Mouse (Mus musculus) inflammation-experienced regulatory T-cells, adult 6 months (primary cell): ENCODE results near the gene Rhov. TPM values are rescaled to one million over a fixed set of nuclear protein-coding genes. Genes with fewer than 3 reads are reported as not detected.

Experiments used
- ATAC-seq: one replicate; pipeline ENCODE4 v1.8.0; 2017
- polyA plus RNA-seq, 3 experiments: library from polyadenylated mRNA; unstranded; fragments of 100-300 nt; shearing (Covaris generic); gene quantifications; one replicate each; pipeline ENCODE4 v1.2.1; 2017

Gene Rhov
- under 1 TPM in 1 of 3 experiments, not detected in 2; 0.57 TPM for polyA plus RNA-seq

DNA sequence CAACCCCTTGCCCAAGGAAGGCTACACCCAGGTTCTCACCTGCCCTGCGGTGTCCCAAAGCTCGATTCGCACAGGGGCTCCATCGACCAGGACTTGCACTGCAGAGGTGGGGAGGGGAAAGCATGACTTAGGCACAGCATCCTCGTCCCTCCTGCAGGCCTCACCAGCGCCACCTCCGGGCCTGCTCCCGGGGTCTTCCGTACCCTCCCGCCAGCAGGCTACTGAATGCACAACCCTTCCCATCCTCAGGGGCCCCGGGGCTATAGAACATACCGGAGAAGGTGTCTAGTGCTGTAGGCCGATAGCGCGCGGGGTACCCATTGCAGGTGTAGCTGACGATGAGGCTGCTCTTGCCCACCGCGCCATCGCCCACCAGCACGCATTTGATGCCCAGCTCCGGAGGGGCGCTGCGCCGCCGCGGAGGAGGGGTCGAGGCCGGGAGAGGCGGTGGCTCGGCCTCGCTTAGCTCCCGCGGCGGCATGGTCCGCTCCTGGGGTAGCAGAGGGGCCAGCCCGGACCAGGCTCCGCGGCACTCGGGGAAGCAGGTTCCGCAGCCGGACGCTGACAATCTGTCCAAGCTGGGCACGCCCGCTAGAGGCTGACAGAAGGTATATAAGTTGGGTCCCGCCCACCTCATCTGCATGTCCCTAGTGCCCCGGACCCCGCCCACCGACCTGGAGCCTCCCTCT is at the start of gene Rhov:
Gene Rhov, minus strand, starts transcription at position 630 of the 689 bp plus-strand sequence.
- peak; percentile 32 for ATAC-seq

DNA sequence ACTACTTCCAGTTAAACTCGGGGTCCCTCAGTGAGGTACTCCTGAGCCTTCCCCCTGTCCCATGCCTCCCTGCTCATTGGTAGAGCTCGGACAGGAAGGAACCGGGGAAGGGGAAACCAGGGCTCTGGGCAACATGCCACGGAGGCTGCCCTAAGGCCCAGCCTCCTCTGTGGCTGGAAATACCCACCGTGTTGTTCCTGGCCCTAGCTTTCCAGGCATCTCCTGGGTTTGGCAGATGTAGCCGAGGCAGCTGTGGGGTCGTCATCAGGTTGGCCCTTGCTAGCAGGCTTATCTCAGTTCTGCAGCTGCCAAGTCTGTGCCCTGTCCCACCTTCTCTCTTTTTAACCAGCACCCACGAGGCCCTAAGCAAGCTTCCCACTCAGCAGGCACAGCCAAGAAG is 49.5 kb upstream of the Rhov start:
- no peak for ATAC-seq

DNA sequence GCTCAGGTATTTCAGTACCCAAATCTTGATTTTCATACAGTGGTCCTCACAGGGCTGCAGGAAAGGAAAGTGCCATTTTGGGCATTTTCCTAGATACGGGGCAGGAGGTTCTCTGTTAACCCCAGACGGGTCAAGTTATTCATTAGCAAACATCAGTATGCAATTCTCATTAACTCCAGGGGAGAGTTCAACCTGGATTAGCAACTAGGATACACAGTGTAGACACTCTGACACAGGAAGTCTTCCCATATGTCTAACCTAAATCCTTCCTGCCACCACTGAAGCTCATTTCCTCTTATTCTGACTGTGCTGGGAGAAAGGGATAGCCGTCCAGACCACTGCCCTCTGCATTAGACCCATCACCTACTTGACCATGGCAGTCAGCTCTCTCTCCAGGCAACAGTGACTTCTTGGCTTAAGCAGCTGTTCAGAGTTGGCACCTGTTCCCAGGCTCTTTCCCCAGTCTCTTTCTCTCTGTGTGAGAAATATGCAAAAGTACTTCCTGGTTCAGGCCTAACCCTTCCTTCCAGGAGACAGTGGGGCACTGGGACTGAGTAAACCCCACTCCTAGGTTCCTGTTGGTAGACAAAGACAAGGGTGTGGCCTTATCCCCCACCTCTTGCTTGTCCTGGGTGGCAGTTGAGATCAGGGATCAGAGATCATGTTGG is 47.1 kb upstream of the Rhov start:
- no peak for ATAC-seq

DNA sequence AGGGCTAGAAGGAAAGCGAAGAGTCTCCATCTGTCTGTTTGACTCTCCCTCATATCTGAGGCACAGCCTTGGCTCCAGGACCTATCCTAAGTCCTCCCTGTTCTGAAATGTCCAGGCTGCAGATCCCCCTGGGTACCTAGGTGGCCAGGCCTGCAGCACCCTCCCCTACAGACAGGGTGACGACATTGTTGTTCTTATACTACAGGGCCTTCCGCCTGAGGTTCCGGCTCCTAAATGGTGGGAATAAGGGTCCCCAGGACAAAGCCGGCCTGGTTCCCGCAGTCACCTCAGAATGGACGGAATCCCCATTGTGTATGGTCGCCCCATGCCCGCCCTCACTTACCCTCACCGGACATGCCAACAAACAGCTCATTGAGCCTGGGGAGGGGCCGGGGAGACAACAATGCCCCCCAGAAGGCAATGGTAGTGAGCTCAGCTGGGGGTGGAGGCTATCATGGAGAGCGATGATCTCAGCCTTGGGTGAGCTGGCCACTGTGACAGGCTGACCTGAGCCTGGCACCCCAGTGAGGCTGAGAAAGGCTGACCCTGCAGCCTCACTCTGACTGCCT is 43.8 kb upstream of the Rhov start:
- ATAC-seq = no peak

DNA sequence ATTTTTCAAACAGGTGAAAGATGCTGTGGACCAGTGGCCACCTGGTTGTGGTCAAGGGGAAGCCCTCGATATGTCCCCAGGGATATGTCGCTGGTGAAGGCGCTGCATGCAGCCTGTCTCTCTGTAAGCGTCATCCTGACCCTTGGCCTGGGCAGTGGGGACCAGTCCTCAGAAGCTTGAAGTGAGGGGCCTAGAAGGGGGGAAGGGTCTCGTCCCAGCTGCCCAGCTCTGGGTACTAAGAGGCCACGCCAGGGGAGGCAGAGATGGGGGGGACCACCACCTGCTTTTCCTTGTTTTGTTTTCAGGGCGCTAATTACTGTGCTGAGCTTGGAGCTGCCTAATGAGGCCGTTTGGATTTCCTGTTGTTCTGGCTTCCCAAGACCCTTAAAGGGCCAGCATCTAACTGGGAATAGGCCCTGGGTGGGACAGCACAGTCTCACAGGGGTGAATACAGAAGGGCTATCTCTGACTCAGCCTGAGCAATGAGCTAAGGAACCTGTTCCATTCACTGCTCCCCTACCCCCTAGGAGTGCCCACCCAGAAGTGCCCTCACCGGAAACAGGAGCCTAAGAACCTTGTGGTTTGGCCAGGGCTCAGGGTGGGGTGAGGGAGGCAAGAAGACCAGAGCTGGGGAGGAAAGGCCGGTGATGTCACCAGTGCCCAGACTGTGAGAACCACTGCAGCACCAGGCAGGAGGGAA is 42.9 kb upstream of the Rhov start:
- ATAC-seq = no peak

DNA sequence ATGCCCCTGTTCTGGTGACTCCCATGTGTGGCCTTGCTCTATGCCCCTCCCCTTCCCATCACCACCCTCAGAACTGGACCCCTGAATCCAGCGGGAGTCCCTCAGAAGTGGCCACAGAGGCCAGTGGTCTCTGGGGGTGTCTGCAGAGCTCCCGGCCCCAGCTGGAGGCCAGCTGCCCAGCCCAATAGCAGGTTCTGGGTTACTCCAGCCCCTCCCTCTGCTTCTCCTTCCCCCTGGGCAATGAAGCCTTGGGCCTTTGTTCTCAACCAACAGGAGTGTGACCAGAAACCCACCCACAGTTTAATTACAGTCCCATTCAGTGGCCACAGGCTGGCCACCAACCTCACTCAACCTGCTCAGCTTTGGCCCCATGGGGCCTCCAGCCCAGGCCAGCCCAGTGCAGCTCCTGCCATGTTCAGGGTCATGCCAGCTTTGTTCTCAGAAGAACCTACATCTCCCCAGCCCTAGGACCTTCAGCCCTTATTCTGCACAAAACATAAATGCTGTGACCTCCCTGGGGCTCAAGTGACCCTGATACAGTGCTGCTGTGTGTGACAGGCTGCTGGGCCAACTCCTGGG is 41.4 kb upstream of the Rhov start:
- no peak for ATAC-seq

DNA sequence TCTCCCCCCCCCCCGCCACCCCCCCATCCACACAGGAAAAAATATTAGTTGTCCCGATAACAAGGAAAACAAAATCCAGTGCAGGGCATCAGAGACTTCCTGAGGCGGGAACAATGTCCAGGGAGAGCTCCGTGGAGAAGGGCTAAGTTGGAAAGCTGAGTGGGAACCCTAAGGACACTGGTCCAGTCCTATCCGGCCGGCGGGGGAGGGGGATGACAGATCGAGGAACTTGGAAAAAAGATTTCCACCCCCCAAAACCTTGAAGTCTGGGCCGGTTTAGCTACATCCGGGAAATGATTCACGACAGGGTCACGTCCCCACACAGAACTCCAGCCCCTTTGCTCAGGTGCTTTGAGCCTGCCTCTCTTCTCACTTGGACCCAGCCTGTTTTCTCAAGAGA is 40.5 kb upstream of the Rhov start:
- no peak for ATAC-seq

DNA sequence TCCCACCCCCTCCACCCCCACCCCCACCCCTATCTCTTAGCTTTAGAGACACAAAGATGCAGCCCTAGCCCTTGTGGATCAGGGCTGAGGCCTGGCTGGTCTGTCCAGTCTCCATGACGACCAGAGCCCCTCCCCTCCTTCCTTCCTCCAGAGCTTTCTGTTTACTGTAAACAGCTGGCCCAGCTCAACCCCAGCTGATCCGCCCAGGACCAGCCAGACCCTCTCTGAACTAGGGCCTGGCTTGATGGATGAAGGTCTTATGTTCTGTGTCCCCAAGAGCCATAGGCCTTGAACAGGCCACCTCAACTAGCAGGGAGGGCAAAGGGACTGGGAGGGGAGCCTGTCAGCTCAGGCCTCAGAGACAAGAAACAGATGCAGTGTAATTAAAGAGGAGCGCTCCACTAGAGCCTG is 33.7 kb upstream of the Rhov start:
- no peak for ATAC-seq

DNA sequence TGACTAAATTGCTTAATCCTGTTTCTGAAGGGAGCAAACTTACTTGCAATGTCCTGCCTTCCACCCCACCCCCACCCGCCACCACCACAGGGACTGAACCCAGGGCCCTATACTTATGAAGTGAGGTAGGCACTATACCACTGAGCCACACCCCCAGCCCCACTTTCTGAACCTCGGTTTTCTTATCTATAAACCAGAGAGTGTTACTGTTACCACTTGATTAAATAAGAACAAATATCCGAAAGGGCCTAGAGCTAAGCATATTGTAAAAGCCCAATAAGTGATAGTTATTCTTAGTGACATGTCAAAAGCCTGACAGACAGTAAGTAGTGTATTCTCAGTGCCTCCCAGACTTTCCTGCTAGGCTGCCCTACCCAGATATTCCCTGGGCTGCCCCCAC is 33.3 kb upstream of the Rhov start:
- no peak for ATAC-seq

DNA sequence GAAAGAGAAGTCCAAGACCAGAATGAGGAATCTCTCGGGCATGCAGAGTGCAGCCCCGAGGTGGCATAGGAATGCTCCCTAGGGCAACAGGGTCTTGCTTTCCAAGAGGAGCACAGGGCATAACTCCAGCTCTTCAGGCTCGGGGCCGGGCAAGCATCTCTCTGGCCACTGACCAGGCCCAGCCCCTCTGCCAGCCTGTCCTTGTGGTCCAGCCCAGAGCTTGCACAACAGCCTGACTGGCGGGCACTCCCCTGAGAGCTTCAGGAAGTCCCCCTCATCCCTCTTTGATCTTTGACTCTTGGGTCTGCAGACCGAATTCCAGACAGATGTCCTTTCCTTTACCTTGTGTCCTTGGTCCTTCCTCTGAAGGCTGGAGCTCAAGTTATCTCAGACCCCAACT is 31.8 kb upstream of the Rhov start:
- no peak for ATAC-seq

DNA sequence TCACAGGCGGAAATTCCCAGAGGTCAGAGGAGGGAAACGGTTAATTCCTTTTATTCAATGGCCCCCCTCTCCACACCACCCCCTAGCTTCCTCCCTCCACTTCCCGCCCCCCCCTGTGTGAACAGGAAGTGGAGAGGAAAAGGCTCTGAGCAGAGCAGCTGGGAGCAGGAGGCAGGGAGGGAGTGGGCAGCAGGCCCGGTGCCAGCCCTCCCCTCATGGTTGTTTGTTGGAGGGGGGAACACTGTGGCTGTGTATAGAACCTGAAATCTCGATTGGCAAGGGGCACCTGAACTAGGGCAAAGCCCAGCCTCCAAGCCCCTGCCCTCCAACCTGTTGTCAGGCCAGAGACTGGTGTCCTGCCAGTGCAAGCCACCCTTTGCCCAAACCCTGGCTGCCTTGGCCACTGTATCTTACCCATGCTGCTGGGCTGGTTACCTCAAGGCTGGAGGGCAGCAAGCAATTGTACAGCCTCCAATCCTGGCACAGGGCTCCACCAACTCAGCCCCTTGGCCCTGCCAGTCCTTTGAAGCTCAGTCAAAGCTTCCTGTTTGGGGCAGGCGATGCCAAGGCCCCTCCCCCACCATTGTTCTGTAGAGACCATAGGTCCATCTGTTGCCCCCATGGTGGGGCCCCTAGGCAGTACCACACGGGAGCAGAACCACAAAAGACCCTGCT is 29.9 kb upstream of the Rhov start:
- ATAC-seq = peak; percentile 42

DNA sequence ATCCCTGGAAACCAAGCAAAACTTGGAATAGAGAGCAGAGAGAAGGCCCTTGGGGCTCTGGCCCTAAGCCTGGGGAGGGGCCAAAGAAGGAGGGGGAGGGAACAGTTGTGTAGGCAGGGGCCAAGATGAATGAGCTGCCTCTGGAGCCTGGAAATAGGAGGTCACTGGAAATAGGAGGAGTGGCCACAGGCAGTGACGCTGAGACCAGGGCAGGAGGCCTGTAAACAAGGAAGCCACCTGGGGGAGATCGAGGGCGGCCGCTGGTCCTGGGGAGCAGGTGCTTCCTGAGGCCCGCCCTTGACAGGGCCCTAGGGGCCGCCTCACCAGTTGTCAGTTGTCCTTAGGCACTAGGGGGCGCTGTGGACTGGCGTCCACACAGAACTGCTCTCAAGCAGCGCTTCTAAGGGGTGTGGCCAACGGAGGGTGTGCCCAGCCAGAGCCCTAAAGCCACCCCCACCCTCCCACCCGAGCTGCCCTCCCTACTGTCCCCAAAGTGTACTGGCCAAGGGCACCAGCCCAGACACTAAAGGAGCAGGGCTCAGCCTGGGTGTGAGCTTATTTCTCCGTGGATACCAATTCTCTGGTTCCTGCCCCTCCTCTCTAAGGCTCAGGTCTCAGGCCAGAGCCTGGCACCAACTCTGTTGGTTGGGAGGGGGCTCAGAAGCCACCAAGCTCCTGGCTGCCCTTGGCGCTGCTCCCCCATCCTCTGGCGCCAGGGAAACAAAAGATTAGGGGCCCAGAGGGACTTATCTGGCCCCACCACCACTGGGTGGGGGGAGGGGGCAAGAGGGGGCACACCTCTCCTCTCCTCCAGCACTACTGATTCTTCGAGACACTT is 29.1 kb upstream of the Rhov start:
- ATAC-seq = peak; percentile 88

DNA sequence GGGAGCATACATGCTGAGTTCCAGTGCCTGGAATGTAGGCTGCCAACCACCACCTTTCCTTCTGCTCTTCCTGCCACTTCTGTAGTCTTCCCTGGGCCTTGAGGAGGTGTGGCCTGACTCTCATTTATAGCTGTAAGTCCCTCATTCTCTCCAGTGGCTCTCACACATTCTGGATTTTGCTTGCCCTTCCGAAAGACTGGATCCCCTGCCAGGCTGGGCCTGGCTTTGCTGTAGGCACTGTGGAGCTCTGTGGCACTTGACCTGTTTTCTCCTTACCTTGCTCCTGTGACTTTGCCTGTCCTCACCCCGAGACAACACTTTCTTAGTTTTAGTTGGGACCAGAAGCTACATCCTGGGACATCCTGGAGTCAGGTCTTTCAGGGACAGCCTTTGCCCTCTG is 27.8 kb upstream of the Rhov start:
- ATAC-seq = no peak

DNA sequence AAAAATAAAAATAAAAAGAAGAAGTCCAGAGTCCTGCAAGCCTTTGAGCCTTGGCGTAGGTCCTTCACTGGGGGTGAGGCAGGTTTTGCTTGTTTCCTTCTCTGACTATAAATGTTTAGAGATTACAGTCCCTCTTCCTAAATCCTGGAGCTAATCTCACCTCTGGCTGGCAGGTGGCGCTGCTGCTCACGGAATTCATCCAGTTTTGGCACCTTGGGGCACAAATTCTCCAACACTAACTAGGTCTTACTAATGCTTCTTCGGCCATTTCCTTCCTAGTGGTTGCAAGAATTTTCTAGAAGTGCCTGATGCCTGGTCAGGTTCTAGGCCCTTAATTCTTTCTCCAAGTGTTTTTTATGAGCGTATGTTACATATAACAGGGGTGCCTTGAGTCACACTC is 27.3 kb upstream of the Rhov start:
- ATAC-seq = no peak

DNA sequence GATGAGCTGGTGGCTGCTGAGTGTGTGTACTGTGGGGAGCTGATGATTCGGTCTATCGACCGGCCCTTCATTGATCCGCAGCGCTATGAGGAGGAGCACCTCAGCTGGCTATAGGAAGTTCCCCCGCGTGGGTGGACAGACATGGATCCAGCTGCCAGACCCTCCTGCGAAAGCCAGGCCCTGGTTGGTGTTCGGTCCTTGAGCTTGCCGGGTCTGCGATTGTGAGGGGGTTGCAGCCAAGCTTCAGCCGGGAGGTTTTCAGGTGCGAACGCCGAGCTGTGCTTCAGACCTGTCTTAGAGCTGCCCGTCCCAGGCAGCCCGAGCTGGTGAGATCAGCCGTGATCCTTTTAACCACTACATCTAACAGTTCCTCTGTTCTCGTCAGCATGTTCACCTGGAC is 26.4 kb upstream of the Rhov start:
- no peak for ATAC-seq

DNA sequence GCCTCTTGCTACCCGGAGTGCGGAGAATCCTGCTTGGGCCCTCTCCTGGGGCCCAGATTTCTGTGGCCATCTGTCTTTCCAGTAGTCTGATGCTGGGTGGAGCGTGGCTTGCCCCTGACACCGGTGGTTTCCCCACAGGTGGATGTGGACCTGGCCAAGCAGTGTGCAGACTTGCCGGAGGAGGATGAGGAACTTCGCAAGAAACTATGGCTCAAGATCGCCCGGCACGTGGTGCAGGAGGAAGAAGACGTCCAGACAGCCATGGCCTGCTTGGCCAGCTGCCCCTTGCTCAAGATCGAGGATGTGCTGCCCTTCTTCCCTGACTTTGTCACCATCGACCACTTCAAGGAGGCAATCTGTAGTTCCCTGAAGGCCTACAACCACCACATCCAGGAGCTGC is 25.7 kb upstream of the Rhov start:
- no peak for ATAC-seq

DNA sequence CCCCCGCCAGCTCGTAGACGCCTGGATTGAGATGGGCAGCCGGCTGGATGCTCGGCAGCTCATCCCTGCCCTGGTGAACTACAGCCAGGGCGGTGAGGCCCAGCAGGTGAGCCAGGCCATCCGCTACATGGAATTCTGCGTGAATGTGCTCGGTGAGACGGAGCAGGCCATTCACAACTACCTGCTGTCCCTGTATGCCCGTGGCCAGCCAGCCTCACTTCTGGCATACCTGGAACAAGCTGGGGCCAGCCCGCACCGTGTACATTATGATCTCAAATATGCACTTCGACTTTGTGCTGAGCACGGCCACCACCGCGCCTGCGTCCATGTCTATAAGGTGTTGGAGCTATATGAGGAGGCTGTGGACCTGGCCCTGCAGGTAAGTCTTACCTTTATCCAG is 23.3 kb upstream of the Rhov start:
- ATAC-seq = no peak

DNA sequence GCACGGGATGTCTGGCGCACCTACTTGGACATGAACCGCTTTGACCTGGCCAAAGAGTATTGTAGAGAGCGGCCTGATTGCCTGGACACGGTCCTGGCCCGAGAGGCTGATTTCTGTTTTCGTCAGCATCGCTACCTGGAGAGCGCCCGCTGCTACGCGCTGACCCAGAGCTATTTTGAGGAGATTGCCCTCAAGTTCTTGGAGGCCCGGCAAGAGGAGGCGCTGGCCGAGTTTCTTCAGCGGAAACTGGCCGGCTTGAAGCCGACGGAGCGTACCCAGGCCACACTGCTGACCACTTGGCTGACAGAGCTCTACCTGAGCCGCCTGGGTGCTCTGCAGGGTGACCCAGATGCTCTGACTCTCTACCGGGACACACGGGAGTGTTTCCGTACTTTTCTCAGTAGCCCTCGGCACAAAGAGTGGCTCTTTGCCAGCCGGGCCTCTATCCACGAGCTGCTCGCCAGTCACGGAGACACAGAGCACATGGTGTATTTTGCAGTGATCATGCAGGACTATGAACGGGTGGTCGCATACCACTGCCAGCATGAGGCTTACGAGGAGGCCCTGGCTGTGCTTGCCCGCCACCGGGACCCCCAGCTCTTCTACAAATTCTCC is 22.8 kb upstream of the Rhov start:
- no peak for ATAC-seq

DNA sequence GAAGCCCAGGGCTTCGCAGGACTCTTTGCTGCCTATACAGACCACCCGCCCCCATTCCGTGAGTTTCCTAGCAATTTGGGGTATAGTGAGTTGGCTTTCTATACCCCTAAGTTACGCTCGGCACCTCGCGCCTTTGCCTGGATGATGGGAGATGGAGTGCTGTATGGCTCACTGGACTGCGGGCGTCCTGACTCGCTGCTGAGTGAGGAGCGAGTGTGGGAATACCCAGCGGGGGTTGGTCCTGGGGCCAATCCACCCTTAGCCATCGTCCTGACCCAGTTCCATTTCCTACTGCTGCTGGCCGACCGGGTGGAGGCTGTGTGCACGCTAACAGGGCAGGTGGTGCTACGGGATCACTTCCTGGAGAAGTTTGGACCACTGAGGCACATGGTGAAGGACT is 22.2 kb upstream of the Rhov start:
- ATAC-seq = no peak

DNA sequence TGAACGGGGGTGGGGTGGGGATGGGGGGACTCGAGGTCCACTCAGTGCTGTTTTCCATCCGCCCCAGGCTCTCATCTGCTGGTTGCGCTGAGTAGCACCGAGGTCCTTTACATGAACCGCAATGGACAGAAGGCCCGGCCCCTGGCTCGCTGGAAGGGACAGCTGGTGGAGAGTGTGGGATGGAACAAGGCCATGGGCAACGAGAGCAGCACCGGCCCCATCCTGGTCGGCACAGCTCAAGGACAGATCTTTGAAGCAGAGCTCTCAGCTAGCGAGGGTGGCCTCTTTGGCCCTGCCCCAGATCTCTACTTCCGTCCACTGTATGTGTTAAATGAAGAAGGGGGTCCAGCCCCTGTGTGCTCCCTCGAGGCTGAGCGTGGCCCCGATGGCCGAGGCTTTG is 21.8 kb upstream of the Rhov start:
- ATAC-seq = no peak

DNA sequence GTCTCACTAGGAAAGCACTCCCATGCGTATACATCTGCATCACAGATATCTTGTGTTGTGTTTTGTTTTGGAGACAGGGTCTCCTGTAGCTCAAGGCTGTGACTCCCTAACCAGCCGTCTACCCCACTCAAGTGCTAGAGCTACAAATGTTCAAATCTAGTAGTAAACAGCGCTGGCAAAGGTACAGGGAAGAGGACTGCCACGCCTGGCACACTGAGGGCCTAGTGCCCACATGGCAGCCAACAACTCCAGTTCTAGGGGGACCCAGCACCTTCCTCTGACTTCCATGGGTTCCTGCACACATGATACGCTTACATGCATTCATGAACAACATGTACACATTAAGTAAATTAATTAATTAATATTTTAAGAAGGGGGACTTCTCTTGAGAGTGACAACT is 21.2 kb upstream of the Rhov start:
- no peak for ATAC-seq
